Mouse (Mus musculus) CH12.LX (cell line): ENCODE data around the gene Cldn12. TPM values are rescaled to one million over a fixed set of nuclear protein-coding genes. Genes with fewer than 3 reads are reported as not detected.

Experiments
- DNase-seq: peaks from one replicate; pipeline ENCODE4 v3.0.0-alpha.2; 2013; ENCODE audit errors: extremely low read depth
- H3K27ac ChIP-seq: 2 replicates; pipeline ENCODE4 v1.5.1; 2012; ENCODE audit warnings: low read depth, mild to moderate bottlenecking, control low read depth, moderate library complexity; ENCODE audit not compliant: insufficient read depth
- H3K27me3 ChIP-seq: replicated peaks from 2 replicates; pipeline ENCODE3; 2012; ENCODE audit warnings: inconsistent platforms
- H3K36me3 ChIP-seq, 2 experiments: replicated peaks in 1 of 2; 2 replicates each; pipeline versions ENCODE3 to v1.6.1; 2012; ENCODE audit warnings: inconsistent platforms in 1 of 2, low read length in 1 of 2, mild to moderate bottlenecking in 1 of 2, mixed read lengths in 1 of 2, moderate library complexity in 1 of 2; ENCODE audit not compliant: control insufficient read depth in 1 of 2, insufficient read depth in 1 of 2
- H3K4me1 ChIP-seq, 2 experiments: 2 replicates each; pipeline ENCODE4 v1.6.1; 2012; ENCODE audit warnings: inconsistent platforms in 1 of 2, moderate library complexity in 1 of 2; ENCODE audit not compliant: insufficient read depth in 2 of 2, control insufficient read depth in 1 of 2
- H3K4me2 ChIP-seq: 2 replicates; pipeline ENCODE4 v1.6.1; 2012; ENCODE audit warnings: low read depth, mild to moderate bottlenecking, control low read depth; ENCODE audit not compliant: poor library complexity, insufficient read depth, severe bottlenecking
- H3K4me3 ChIP-seq, 3 experiments: fragments of 150-350 bp in 1 of 3; sonication (generic) in 1 of 3; replicated peaks in 1 of 3; 2 replicates each; pipeline versions ENCODE3 to v1.5.1; 2011 to 2012; ENCODE audit warnings: low read depth in 2 of 3, low read length in 2 of 3, mild to moderate bottlenecking in 2 of 3, moderate library complexity in 2 of 3, control low read depth in 1 of 3, improper control_type of control experiment in 1 of 3, inconsistent platforms in 1 of 3, mixed read lengths in 1 of 3; ENCODE audit not compliant: poor library complexity in 1 of 3
- H3K79me2 ChIP-seq: replicated peaks from 2 replicates; pipeline ENCODE4 v1.6.1; 2012; ENCODE audit warnings: mild to moderate bottlenecking, moderate library complexity; ENCODE audit not compliant: control insufficient read depth, poor library complexity, insufficient read depth, severe bottlenecking; ENCODE audit errors: extremely low read depth
- H3K9ac ChIP-seq: 2 replicates; pipeline ENCODE4 v1.6.1; 2012; ENCODE audit warnings: low read depth, mild to moderate bottlenecking, control low read depth, moderate library complexity; ENCODE audit not compliant: insufficient read depth
- H3K9me3 ChIP-seq: replicated peaks from 2 replicates; pipeline ENCODE3; 2012; ENCODE audit warnings: low read length, inconsistent platforms, mixed read lengths
- CTCF ChIP-seq, 2 experiments: IDR thresholded peaks in 1 of 2; conservative IDR thresholded peaks in 1 of 2; 2 replicates each; pipeline ENCODE4 v1.5.1; 2011 to 2012; ENCODE audit warnings: low read depth in 2 of 2, low read length in 2 of 2, improper control_type of control experiment in 1 of 2, inconsistent platforms in 1 of 2, mild to moderate bottlenecking in 1 of 2, moderate library complexity in 1 of 2
- E2F4 ChIP-seq: IDR thresholded peaks from 2 replicates; pipeline ENCODE4 v1.6.1; 2011; ENCODE audit warnings: low read depth, low read length, improper control_type of control experiment; ENCODE audit not compliant: insufficient replicate concordance
- ETS1 ChIP-seq: conservative IDR thresholded peaks from 2 replicates; pipeline ENCODE4 v1.6.1; 2012; ENCODE audit warnings: low read depth, mild to moderate bottlenecking, inconsistent platforms, low read length, improper control_type of control experiment, moderate library complexity
- IRF4 ChIP-seq: IDR thresholded peaks from 2 replicates; pipeline ENCODE4 v1.6.1; 2014; ENCODE audit warnings: low read depth, mild to moderate bottlenecking, inconsistent platforms, low read length, improper control_type of control experiment
- JUN ChIP-seq: IDR thresholded peaks from 2 replicates; pipeline ENCODE4 v1.6.1; 2011; ENCODE audit warnings: low read depth, mild to moderate bottlenecking, low read length, improper control_type of control experiment, moderate library complexity; ENCODE audit not compliant: insufficient read depth
- NRF1 ChIP-seq: IDR thresholded peaks from 2 replicates; pipeline ENCODE4 v1.6.1; 2014; ENCODE audit warnings: low read depth, mild to moderate bottlenecking, inconsistent platforms, low read length, improper control_type of control experiment, moderate library complexity
- RAD21 ChIP-seq: IDR thresholded peaks from 2 replicates; pipeline ENCODE4 v1.6.1; 2011; ENCODE audit warnings: low read depth, mild to moderate bottlenecking, low read length, improper control_type of control experiment, moderate library complexity
- SMC3 ChIP-seq: IDR thresholded peaks from 2 replicates; pipeline ENCODE4 v1.6.1; 2011; ENCODE audit warnings: low read depth, low read length, improper control_type of control experiment
- USF1 ChIP-seq: IDR thresholded peaks from 2 replicates; pipeline ENCODE4 v1.6.1; 2014; ENCODE audit warnings: low read depth, mild to moderate bottlenecking, inconsistent platforms, low read length, improper control_type of control experiment
- ZC3H11A ChIP-seq: IDR thresholded peaks from 2 replicates; pipeline ENCODE4 v1.6.1; 2012; ENCODE audit warnings: low read depth, mild to moderate bottlenecking, inconsistent platforms, low read length, improper control_type of control experiment
- ZNF384 ChIP-seq: IDR thresholded peaks from 2 replicates; pipeline ENCODE4 v1.6.1; 2012; ENCODE audit warnings: low read depth, low read length, improper control_type of control experiment, inconsistent platforms
- dilution Hi-C: fragments of 300-500 bp; cut with MboI; formaldehyde crosslinking; loops from 2 replicates; pipeline ENCODE4 v1.14.3; 2020; ENCODE audit warnings: low sequenced_read_pairs; ENCODE audit not compliant: extremely low pct_unique_long_range_greater_than_20kb, extremely low pct_ligation_motif_present
- in situ Hi-C: fragments of 300-500 bp; cut with MboI; formaldehyde crosslinking; loops from 3 replicates; pipeline ENCODE4 v1.14.3; 2019; ENCODE audit warnings: low sequenced_read_pairs, low pct_ligation_motif_present, low pct_unique_long_range_greater_than_20kb, mixed read lengths
- polyA plus RNA-seq: library from polyadenylated mRNA; unstranded; fragments of >175 nt; gene quantifications from 2 replicates; pipeline ENCODE4 v1.2.1, GENCODE M21; 2012; ENCODE audit warnings: low read depth; ENCODE audit not compliant: insufficient read length
- total RNA-seq, 2 experiments: library from RNA; depleted of rRNA; stranded (reverse); fragments of 300-350 nt in 1 of 2; fragments of >200 nt in 1 of 2; gene quantifications; 2 replicates each; pipeline ENCODE4 v1.2.3; 2012 to 2014

The Cldn12 gene
- total and polyA plus RNA-seq, 3 experiments, result 11.8 to 24.1 (median 23.5) TPM

- no peak overlapping the region for H3K4me2 ChIP-seq
- no peak overlapping the region for H3K4me3 ChIP-seq
- TF ChIP-seq IRF4 (0 out of 2 replicates have a peak, but pooled peaks have one; percentile 28), JUN (no peak), USF1 (no peak), CTCF (conservative IDR thresholded peaks at IDR 0.05 in 1 of 2, IDR thresholded peaks at IDR 0.05 in 1 of 2; ENCODE audit: low read depth in 2 of 2, low read length in 2 of 2) (peak; percentile 60 to 91; a peak in 3 of 4 replicates), SMC3 (peak; percentile 84), ZNF384 (peak; percentile 97), ZC3H11A (peak; percentile 53), NRF1 (0 out of 2 replicates have a peak, but pooled peaks have one; percentile 12), RAD21 (peak; percentile 98), ETS1 (no peak)
- no peaks in the 10 kb centered on the region for H3K4me1 ChIP-seq
- dilution Hi-C loops (no loop called here), in situ Hi-C loops (loop anchor here (10.0 kb wide), 1 partner anchor 260 kb away; no protein-coding TSS in a partner anchor)
- no peak overlapping the region for H3K9ac ChIP-seq
- no peak overlapping the region for H3K27ac ChIP-seq
- H3K9me3 ChIP-seq, result peaks cover 5% of the 10 kb centered on the region
- H3K79me2 ChIP-seq, result no peaks in the 10 kb centered on the region
- peak; percentile 56 for DNase-seq
- H3K27me3 ChIP-seq, result no peaks in the 10 kb centered on the region
- H3K36me3 ChIP-seq, result no peaks in the 10 kb centered on the region
Observed at GRCm38 (mm10) chr5:5494269-5495005, 20.3 kb downstream of the Cldn12 start.

DNA sequence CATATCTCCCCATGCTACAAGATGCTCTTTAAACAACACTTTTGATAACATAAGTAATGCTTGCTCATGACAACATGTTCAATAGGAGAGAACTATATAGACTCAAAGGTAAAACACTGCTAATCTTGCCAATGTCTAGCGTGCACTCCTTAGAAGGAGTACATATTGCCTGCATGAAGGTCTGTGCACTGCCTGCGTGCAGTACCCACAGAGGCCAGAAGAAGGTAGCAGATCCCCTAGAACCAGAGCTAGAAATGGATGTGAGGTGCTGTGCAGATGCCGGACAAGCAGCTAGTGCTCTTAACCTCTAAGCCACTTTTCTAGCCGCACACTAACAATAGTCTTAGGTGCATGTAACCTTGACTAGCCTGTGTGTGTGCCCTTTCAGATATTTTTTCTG is 22.6 kb downstream of the Cldn12 start:
- no peak overlapping the region for H3K4me3 ChIP-seq
- H3K9ac ChIP-seq, result no peak overlapping the region
- dilution Hi-C loops, result no loop called here
- peaks cover 5% of the 10 kb centered on the region for H3K9me3 ChIP-seq
- H3K27ac ChIP-seq, result no peak overlapping the region
- TF ChIP-seq CTCF (conservative IDR thresholded peaks at IDR 0.05 in 1 of 2, IDR thresholded peaks at IDR 0.05 in 1 of 2; ENCODE audit: low read depth in 2 of 2, low read length in 2 of 2) (peak in 1 of 2 experiments; percentile 26; a peak in 2 of 4 replicates), E2F4 (no peak), ZC3H11A (no peak)
- H3K27me3 ChIP-seq, result no peaks in the 10 kb centered on the region
- H3K36me3 ChIP-seq, result no peaks in the 10 kb centered on the region
- H3K4me2 ChIP-seq, result no peak overlapping the region
- DNase-seq, result no peak
- in situ Hi-C loops, result loop anchor here (10.0 kb wide), 1 partner anchor 263 kb away; no protein-coding TSS in a partner anchor
- H3K79me2 ChIP-seq, result no peaks in the 10 kb centered on the region
- H3K4me1 ChIP-seq, result no peaks in the 10 kb centered on the region
